Mouse (Mus musculus) cortical plate, adult 2 months (tissue): ENCODE results near the gene Cyp2d22. TPM values are rescaled to one million over a fixed set of nuclear protein-coding genes. Genes with fewer than 3 reads are reported as not detected.
"Not testable (repeated sequence)": the region's sequence is repeated elsewhere in the genome, so short reads cannot be mapped to it uniquely, and the experiment has no call there.

Experiments used
- H3K27ac ChIP-seq: fragments of 200-500 bp; 2 replicates; pipeline ENCODE4 v1.5.1; 2012; ENCODE audit warnings: low read length, control low read depth, inconsistent platforms; ENCODE audit not compliant: insufficient read depth
- H3K4me1 ChIP-seq: fragments of 200-500 bp; 2 replicates; pipeline ENCODE4 v1.6.1; 2011; ENCODE audit warnings: low read length; ENCODE audit not compliant: control insufficient read depth, insufficient read depth
- H3K4me3 ChIP-seq: fragments of 200-500 bp; 2 replicates; pipeline ENCODE4 v1.5.1; 2011; ENCODE audit warnings: mild to moderate bottlenecking, low read length, control low read depth; ENCODE audit not compliant: insufficient read depth
- CTCF ChIP-seq: fragments of 200-500 bp; IDR thresholded peaks from 2 replicates; pipeline ENCODE4 v1.5.1; 2011; ENCODE audit warnings: mild to moderate bottlenecking, control low read depth, low read length; ENCODE audit not compliant: insufficient read depth; ENCODE audit errors: extremely low read depth
- POLR2A ChIP-seq: fragments of 200-500 bp; IDR thresholded peaks from 2 replicates; pipeline ENCODE4 v1.6.1; 2011; ENCODE audit warnings: mild to moderate bottlenecking, low read length, control low read depth; ENCODE audit not compliant: insufficient read depth; ENCODE audit errors: extremely low read depth
- polyA plus RNA-seq: library from polyadenylated mRNA; depleted of rRNA; stranded (reverse); fragments of >200 nt; gene quantifications from 2 replicates; pipeline ENCODE4 v1.2.3, GENCODE M21; 2012

Gene Cyp2d22
- polyA plus RNA-seq, 1 experiment: 57.9 TPM

GRCm38 (mm10) chr15:82402106-82402505, 22.0 kb upstream of the Cyp2d22 start:
- H3K27ac ChIP-seq: no peak overlapping the region
- no peak overlapping the region for H3K4me3 ChIP-seq
- TF ChIP-seq POLR2A (no peak), CTCF (no peak)
- H3K4me1 ChIP-seq: no peaks in the 10 kb centered on the region

- TF ChIP-seq POLR2A (no peak), CTCF (no peak)
- Histone ChIP-seq H3K27ac (no peak overlapping the region), H3K4me3 (no peak overlapping the region), H3K4me1 (no peaks in the 10 kb centered on the region)
Measured at GRCm38 (mm10) chr15:82401516-82401915, 21.5 kb upstream of the Cyp2d22 start.

GRCm38 (mm10) chr15:82395955-82396354, 15.9 kb upstream of the Cyp2d22 start:
- H3K4me3 ChIP-seq, H3K4me1 ChIP-seq, H3K27ac ChIP-seq: not testable (repeated sequence)

DNA sequence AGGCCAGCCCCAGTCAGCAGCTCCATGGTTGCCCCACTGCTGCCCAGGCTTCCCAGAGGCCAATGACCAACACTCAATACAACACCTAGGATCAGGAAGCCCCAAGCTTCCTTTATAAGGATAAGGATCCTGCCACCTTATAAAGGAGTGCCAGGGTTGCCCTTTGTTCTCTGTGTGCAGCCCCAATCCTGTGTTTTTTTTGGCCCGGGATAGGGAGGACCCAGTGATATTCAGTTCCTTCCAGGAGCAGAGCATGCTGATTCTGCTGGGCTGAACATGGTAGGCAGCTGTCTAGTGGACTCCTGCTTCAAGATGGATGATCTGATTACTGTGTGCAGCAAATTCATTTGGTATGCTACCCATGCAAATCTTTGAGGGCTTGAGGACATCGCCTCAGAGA, 13.9 kb upstream of the Cyp2d22 start, which contains the start of gene Cyp2d11:
Cyp2d11 (minus strand) TSS at position 101 of the 400 bp plus-strand sequence.
- H3K4me1 ChIP-seq, H3K27ac ChIP-seq, H3K4me3 ChIP-seq: not testable (repeated sequence)

GRCm38 (mm10) chr15:82389916-82390315, 9.9 kb upstream of the Cyp2d22 start:
- H3K4me1 ChIP-seq, H3K4me3 ChIP-seq, H3K27ac ChIP-seq: not testable (repeated sequence)

- H3K4me3 ChIP-seq: no peak overlapping the region
- H3K4me1 ChIP-seq: no peaks in the 10 kb centered on the region
- TF ChIP-seq POLR2A (no peak), CTCF (no peak)
- no peak overlapping the region for H3K27ac ChIP-seq
Measured at GRCm38 (mm10) chr15:82385729-82386128, 5.7 kb upstream of the Cyp2d22 start.

- Histone ChIP-seq H3K27ac (no peak overlapping the region), H3K4me3 (no peak overlapping the region)
- no peak for TF ChIP-seq CTCF
- no peak for TF ChIP-seq POLR2A
Measured at GRCm38 (mm10) chr15:82382441-82382840, 2.4 kb upstream of the Cyp2d22 start.

GRCm38 (mm10) chr15:82380714-82381062, 628 bp upstream of the Cyp2d22 start:
- Histone ChIP-seq H3K27ac (peak overlapping the region; percentile 51; the same call in 1 of the 2 replicates), H3K4me3 (peak overlapping the region; percentile 31), H3K4me1 (peaks cover 2% of the 10 kb centered on the region)
- TF ChIP-seq CTCF (no peak), POLR2A (no peak)

More at GRCm38 (mm10) chr15:82382441-82382840, 2.4 kb upstream of the Cyp2d22 start:
- no peaks in the 10 kb centered on the region for H3K4me1 ChIP-seq

GRCm38 (mm10) chr15:82379511-82379870, 569 bp downstream of the Cyp2d22 start:
- H3K4me3 ChIP-seq: peak overlapping the region; percentile 31
- peaks cover 2% of the 10 kb centered on the region for H3K4me1 ChIP-seq
- TF ChIP-seq POLR2A (no peak), CTCF (no peak)
- peak overlapping the region; percentile 19 for H3K27ac ChIP-seq

GRCm38 (mm10) chr15:82378261-82379180, 1.5 kb downstream of the Cyp2d22 start:
- Histone ChIP-seq H3K4me1 (peaks cover 2% of the 10 kb centered on the region), H3K27ac (peak overlapping the region; percentile 19), H3K4me3 (no peak overlapping the region)
- no peak for TF ChIP-seq CTCF
- no peak for TF ChIP-seq POLR2A
